Mouse (Mus musculus): ENCODE measurements around the gene Trcg1.

The Trcg1 gene

DNA sequence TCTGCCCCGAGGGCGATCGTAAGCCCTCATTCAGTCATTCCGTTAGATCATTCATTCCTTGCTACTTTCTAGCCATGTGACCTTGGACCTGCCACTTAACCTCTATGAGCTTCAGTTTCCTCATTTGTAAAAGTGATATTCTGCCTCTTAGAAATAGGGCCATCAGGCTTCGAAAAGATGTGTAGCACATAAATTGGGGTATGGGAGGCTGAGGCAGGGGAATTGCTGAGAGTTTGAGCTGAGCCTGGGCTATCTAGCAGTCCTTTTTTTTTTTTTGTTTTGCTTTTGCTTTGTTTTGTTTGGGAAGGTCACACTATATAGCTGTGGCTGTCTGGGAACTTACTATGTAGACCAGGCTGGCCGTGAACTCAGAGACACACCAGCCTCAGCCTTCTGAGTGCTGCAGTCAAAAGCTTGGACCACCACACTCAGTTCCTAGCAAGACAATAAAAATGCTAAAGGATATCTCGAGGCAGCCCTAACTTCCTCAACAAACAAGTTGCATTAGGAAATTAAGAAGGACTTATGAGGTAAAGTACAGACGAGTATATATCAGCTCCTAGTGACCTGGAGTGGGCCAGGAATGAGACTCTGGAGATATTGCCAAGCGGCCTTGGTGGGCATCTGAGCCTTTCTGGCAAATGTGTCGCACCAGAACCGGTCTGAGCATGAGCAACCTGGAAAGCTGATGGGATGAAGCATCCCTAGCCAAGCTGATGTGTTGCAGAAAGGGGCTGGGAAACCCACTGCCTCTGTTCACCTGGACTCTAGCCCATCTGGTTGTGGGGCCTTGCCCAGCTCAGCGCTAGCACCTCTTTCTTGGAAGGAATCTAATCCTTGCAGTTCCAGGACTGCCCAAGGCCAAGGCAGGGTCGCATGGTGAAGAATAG, 26.7 kb downstream of the Trcg1 start:
- no peak for DNase-seq (ENCODE audit: low spot score)

DNA sequence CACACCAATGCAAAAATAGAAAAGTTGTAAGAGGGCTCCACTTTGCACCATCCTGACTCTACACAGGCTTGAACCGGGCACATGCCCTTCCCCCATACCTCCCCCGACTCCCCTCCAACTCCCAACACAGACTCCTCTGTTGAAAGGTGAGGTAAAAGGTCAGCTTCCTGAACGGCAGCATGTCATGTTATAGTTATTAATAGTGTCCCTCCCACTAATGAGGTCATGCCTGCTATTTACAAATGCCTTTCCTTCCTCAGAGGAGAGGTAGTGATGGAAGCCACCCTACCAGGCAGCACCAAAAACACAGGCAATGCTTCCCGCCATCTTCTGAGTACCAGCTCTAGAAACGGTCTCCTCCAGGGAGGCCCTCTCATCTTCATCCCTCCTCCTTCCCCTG, 28.8 kb downstream of the Trcg1 start:
- DNase-seq (ENCODE audit: low spot score) = no peak

DNA sequence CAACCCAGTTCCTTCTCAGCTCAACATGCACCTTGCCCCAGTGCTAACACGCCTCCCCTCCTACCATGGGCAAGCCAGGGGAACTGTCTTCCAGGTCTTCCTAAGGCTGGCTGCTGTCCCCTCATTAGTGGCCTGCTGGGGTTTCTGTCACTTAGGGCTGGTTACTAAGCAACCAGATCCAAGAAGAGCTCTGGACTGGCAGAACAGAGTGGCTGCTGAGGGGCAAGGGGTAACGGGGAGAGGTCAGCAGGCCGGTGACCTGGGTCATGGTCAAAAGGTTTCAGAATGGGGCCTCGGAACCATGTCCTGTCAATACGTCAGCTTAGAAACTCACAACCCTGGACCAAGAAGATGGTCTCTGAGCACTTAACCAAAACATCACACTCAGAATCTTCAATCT, 31.1 kb downstream of the Trcg1 start:
- DNase-seq (ENCODE audit: low spot score) = no peak

DNA sequence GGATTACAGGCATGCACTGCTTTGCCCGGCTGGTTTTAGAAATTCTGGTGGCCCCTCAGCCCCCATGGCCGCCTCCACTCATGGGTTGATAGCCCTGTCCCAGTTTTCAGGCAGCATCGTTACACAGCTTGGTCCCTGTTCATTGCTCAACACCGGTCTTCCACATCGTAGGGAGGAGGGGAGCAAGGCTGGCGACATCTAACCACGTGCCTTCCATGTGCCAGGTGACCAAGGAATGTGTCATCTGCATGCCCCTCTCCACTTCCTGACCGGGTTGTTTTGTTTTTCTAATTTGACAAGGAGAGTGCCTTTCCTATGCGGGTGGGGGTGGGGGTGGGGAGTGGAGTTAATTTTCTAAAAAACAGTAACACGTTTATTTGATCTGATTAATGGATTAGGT, 31.7 kb downstream of the Trcg1 start:
- no peak for DNase-seq (ENCODE audit: low spot score)

DNA sequence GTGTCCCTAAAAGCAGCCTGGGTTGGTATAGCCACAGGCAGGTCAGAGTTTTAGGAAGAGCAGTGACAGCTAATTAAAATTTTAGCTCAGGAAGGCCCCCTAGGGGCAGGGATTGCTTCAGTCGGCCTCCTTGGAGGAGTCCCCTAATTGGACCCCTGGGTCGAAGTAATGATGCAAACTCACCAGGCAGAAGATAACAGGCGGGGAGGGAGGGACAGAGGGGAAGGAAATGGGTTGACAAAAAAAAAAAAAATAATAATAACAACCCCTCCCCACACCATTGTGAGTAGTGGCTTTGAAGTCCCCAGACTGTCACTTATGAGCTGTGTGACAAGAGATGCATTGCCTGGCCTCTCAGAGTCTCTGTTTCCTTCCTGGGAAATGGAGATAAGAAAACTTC, 32.2 kb downstream of the Trcg1 start:
- DNase-seq (ENCODE audit: low spot score) = peak; percentile 36

DNA sequence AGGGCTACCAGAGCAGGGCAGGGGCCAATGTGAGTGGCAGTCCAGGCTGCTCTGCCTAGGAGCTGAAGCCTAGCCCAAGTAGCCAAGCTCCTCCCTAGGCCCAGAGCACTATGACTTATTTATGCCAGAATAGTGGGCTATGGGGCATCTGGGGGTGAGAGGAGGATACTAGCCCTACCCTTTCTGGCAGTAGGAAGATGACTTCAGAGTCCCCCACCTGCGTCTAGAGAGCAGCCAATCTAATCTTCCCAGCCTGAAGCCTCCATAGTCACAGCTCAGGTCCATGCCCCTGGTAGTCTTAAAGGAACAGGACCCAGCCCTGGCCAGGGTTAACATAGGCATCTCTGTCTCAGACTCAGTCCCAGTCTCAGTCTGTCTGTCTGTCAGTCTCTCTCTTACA, 33.0 kb downstream of the Trcg1 start:
- DNase-seq (ENCODE audit: low spot score) = no peak

DNA sequence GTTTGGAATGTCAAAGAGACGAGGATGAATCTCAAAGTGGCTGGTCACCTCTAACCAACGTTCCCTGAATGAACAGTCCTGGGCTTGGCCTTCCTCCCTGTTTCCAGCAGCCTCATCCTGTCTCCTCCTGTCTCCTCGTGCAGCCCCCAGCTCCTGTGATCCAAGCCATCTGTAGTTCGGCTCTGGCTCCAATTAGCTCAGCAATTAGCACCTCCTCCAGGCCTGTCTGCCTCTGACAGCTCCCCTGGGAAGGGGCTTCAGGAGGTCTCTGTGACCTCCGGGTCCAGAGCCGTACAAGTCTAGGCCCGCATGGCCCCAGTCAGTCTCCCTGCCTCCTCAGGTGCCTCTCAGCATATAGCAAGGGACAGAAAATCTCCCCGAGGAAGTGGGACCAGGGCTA, 34.0 kb downstream of the Trcg1 start:
- no peak for DNase-seq (ENCODE audit: low spot score)

DNA sequence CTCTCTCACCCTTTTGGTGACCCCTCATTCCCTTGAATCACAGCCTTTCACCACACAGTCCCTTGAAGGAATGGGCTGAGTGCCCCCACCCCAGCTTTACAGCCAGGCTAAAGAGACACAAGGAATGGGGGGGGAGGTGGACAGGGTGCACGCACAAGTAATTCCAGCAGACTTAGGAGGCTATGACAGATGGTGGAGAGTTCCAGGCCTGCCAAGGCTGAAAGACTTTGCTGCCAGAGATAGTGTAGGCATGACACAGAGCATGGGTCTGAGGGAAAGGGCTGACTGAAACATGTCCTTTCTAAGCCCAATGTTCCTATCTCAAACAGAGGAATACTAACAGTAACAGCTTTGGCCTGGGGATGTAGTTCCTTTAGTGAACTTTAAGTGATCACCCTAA, 34.7 kb downstream of the Trcg1 start:
- no peak for DNase-seq (ENCODE audit: low spot score)

DNA sequence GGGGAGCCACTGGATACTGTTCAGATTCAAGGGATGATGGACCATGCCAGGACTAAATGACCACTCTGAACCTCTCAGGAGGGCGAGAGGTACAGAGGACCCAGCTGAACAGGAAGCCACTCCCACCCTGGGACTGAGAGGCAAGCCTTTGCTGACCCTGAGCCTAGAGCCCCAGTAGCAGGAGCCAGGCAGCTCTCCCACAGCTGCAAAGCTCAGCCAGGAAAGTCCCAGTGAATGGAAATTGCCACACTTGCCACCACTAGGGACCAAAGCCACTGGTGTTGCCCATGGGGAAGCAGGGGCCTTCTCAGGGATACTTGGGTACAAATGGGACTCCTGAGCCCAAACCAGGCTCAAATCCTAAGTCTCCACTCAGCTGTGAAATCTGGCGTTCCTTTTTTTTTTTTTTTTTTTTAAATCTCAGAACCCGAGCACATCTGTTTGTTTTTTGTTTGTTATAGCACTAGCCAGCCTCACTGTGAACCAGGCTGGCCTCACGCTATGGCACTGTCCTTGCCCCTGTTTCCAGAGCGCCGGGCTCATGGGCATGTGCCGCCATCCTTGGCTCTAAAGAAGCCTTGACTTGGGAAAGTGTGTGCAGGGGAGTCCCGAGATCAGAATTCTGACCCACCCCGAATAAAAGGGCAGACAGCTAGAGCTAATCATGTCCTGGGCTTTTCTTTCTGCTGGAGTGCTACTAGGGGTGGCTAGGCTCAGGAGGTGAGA, 35.6 kb downstream of the Trcg1 start:
- DNase-seq (ENCODE audit: low spot score) = no peak

DNA sequence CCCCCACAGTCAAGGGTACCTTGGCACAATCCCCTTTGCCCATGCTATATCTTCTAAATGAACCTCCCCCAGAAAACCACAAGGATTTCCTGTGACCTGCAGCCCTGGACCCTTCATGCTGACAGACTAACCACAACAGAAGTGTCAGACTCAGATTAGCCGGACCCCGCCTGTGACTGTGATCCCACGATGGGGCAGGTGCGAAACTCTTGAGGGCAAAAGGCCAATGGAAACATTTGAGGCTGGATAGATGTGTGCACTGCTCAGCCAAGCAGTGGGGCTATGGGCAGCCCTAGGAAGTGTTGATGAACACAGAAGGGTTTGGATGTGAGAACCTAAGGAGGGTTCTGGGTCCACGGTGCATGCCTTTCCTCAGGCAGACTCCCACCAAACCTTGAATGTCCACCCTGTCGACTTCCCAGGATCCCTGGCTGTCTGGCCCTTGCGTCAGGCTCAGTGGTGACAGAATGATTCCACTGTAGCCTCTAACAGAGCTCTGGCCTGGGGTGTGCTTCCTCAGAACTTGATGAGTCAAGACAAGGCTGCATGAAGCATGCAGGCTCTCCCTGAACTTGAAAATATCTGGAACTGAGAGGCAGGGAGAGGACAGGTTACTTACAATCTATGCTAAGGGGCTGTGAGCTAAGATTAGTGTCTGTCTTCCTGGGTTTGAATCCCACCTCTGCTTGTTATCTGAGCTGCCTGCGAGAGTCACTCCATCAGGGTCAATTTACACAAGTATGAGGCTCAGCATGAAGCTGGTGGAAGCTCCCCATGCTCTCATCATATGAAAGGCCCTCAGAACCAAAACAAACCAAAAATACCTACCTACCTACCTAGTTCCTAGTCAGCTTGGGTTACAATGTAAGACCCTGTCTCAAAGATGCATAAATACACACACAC, 36.8 kb downstream of the Trcg1 start:
- DNase-seq (ENCODE audit: low spot score) = peak; percentile 30

DNA sequence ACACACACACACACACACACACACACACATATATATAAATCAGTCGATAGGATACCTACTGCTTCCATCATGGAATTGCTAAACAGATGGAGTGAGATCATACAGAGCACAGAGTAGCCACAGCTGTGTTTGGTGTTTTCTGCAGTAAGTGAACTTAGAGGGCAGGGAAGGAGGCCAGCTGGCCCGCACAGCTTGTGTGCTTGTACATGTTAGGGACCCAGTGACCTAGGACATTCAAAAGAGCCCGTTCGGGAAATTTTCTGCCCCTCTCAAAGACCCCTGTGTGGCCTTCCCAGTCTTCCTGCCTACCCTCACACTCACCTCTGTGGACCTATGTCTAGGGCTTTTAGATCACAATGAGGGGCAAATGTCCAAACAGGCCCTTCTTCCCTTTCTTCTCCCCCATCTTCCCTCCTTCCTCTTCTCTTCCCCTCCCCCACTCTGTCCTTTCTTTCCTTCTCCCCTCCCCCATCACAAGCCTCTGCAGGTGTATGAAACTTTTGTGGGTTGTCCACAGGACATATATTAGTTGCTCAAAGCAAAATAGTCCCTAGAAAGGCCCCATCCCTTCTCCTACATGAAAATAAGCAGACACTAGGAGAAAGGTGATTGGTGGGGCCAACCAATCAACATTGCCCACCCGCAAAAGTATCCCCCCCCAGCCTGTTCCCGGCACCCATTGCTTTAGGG, 37.6 kb downstream of the Trcg1 start:
- DNase-seq (ENCODE audit: low spot score) = no peak

DNA sequence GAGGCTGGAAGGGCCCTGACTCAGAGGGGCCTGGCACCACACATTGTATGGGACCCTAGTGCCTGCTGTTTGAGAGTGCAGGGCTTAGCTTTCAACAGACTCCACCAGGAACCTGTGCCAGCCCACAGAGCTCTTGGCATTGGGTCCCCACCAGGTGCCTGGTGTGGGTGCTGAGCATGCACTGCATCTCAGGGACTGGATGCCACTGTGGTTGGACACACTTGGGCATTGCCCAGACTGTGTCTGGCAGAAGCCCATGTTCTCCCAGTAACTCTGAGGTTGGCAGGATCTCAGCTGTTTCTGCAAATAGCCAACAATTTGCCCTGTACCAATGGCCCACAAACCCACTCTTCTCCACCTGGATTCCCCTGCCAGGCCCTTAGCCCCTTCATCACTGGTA, 40.0 kb downstream of the Trcg1 start:
- no peak for DNase-seq (ENCODE audit: low spot score)

DNA sequence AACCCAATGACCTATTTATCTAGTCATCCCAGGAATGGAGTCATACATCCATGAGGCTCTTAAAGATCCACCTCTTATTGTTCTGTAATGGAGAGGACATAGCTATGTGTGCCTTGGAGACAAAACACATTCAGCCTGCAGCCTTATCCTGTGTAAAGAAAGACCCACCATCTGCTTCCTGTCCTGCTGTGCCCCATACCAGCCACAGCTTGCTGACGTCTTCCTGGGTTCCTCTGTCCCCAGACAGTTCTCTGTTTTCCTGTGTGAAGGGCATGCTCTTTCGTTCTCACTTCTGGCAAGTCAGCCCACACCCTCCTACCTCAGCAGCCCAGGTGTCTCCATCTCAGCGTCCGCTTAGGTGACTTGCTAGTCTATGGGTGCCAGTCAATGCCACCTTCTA, 41.9 kb downstream of the Trcg1 start:
- peak; percentile 83 for DNase-seq (ENCODE audit: low spot score)

DNA sequence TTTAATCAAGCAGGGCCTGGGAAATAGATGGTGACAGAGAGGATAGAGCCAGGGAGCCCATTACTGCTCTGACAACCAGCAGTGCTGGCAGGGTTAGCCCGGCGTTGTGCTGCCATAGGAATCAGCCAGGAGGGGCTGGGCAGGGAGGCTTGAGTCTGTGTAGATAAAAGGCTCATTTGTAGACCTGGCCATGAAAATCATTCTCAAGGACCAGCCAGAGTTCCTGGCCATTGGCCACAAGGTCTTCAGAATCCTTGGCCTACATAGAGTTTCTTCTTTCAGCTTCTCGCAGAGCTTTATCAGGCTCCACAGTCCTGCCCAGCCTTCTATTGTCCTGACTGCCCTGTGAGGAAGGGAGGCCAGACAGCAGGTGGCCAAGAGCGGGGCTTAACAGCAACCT, 43.1 kb downstream of the Trcg1 start:
- DNase-seq (ENCODE audit: low spot score) = no peak

DNA sequence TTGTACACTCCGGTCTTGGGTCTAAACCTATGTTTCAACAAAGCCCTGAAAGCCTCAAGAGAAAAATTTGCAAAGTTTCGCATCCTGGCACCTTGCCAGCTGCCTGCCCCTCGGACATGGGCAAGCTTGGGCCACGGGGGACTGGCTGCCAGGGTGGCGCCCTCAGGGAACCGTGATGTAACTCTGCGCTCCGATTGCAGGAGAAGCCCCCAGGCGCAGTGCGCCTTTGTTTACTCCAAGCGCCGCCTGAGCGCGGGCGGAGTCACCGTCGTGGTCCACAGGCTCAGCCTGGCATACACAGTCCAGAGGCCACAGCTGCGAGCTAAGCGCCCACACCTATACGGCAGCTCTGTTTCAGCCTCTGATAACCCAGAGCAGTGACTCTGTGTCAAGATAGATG, 45.2 kb downstream of the Trcg1 start:
- no peak for DNase-seq (ENCODE audit: low spot score)

DNA sequence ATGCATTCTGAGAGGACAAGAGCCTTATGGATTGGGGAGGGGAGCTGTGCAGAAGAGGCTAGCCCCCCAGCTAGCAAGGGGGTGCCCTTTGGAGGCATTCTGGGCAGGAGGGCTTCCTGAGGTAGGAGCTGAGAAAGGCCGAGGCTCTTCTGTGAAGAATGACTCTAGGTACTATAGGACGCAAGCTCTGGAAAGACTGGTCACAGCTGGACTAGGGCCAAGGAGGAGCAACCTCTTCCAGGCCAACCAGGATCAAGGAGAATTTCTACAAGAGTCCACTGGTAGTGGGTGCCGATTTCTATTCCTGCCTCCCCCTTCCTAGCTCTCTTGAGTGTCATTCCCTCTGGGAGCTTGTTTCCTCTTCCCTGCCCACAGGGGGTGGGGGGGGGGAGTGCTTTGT, 46.3 kb downstream of the Trcg1 start:
- DNase-seq (ENCODE audit: low spot score) = no peak

DNA sequence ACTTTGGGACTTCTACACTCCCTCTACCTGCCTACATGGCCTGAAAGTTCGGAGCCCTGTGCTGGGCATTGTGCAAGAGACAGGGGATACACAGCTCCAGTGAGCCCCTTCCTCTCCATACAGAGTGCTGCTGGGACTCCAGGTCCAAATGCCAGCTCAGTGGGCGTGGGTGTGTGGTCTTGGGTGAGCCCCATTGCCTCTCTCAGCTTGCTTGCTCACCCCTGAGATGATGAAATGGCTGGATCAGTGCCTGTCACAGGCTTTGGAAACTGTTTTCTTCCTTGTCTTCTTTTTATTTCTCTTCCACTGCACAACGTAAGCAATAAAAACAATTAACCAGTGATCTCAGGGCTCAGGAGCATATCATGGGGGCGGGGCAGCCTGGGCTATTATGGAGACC, 47.0 kb downstream of the Trcg1 start:
- DNase-seq (ENCODE audit: low spot score) = no peak

DNA sequence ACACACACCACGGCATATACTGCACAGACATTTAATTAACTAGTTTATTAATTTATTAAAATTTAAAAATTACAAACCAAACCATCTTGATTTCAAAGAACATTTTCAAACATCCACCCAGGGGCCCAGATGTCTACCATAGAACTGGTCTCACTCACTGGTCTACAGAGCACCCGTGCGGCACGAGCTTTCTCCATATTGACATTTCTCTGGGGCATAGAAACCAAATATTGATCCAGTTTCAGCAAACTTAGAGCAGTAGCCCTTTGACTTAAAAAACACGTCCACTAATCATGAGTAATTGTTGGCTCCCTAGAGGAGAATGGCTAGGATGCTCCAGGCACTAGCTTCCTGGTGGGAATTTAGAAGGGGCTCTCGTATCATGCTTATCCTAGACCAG, 50.8 kb downstream of the Trcg1 start:
- no peak for DNase-seq (ENCODE audit: low spot score)

DNA sequence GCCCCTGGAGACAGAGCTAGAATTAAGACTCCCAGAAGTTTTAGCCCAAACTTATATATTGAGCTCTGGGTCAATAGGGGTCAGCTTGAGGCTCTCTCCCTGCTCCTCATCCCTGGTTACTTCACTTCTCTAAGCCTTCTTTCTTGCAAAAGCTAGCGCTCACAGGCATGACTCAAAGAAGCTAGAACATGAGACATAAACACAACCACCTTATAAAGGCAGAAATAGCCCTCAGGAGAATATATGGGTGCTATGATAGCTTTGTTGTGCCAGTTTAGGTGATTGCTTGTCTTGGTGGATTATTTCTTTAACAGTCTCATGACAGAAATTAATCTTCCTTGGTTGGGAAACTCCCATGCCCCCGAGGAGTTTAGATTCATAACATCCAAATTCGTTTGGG, 58.5 kb downstream of the Trcg1 start:
- DNase-seq (ENCODE audit: low spot score) = no peak

DNA sequence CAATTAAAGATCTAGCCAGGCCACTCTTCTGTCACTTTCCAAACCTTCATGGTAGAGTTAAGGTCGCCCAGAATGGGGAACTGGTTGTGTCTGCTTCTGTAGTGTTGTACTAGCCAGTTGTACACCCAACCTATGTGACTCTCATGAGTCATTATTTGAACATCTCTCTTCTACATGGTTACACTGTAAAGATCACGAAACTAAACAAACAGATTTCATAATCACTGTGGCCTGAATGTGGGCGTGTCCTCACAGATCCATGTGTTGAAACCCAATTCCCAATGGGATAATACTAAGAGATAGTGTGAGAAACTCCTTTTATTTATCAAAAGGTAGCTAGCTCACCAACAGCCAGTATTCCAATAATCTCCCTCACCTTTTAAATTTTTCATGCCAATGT, 59.3 kb downstream of the Trcg1 start:
- DNase-seq (ENCODE audit: low spot score) = no peak

DNA sequence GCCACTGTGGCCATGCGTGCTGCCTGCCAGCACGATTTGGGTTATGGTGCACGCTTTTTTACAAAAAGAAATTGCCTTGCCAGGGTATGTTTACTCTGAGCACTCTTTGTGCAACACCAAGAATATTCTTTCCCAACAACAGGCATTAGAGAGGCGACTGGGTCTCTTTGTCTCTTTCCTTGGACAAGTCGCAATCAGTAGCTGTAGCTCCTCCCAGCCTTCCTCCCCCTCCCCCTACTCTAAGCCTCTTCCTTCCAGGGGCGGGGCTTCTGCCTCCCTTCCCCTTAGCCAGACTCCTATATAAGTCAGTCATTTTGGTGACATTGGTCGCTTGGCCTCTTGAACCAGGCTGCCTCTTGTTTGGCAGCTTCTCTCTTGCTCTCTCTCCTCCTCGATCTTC, 59.9 kb downstream of the Trcg1 start:
- DNase-seq (ENCODE audit: low spot score) = no peak

DNA sequence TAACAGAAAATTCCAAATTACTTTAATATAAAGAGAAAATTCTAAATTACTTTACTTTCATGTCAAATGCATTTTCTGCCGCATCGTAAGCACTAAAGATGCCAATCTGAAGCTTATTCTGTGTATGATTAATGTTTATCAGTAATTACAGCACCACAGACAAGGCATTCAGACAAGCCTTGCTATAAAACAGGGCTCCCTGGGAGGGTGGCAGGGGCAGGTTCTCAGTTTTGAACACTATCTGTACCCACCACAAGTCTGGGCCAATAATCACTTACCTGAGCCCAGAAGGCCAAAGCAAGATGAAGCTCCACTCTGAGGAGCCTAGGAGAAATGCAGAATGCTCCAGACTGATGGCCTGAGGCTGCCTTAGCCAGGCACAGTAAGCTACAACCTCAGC, 61.6 kb downstream of the Trcg1 start:
- no peak for DNase-seq (ENCODE audit: low spot score)
